Mouse (Mus musculus) left cerebral cortex, adult 11 months (tissue): ENCODE data around the gene Cmip.
"Not testable (repeated sequence)": the region's sequence is repeated elsewhere in the genome, so short reads cannot be mapped to it uniquely, and the experiment has no call there.

ENCODE experiments used
- DNase-seq: peaks from one replicate; pipeline ENCODE4 v3.0.0; 2022; ENCODE audit warnings: low spot score

Gene Cmip

GRCm38 (mm10) chr8:117421838-117422237, 165.0 kb downstream of the Cmip start:
- no peak for DNase-seq

DNA sequence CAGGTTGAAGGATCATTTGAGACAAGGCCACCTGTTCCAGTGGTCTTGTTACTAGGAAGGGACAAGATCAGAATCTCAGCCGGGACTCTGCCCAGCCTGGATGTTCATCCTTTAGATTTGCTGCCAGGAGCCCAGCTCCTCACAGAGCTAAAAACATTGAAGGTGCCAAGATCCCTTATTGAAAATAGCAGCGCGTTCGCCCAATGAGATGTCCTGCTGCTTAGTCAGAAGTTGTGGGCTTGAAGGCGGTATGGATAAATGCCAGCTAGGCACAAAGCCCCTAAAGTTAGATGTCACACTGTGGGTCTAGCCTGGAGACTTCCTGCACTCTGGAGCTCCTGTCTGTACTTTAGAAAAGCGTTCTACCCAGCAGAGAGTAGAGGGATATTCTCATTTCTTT, 165.5 kb downstream of the Cmip start:
- DNase-seq, result no peak

GRCm38 (mm10) chr8:117423029-117423428, 166.2 kb downstream of the Cmip start:
- peak; percentile 76 for DNase-seq

GRCm38 (mm10) chr8:117427816-117428215, 171.0 kb downstream of the Cmip start:
- DNase-seq, result not testable (repeated sequence)

- DNase-seq, result no peak
Observed at GRCm38 (mm10) chr8:117428524-117429162, 171.8 kb downstream of the Cmip start.

GRCm38 (mm10) chr8:117430624-117431023, 173.8 kb downstream of the Cmip start:
- no peak for DNase-seq

DNA sequence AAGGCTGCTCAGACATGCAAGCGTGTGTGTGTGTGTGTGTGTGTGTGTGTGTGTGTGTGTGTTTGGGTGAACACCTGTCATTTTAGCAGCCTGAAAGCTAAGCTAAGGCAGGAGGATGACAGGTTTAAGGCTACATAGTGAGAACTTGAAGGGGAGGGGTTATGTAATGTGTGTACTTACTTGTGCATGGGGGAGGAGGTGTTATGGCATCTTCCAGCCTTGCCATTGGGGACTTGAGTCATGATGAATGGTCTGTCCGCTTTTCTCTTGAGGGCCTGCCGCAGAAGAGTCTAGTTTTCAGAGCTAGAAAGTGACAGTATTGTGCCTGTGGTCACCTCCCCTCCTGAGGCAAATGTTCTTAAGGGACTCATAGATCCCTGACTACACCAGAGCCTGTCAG, 174.7 kb downstream of the Cmip start:
- DNase-seq, result no peak

- no peak for DNase-seq
Observed at GRCm38 (mm10) chr8:117432111-117432510, 175.2 kb downstream of the Cmip start.

GRCm38 (mm10) chr8:117433968-117434367, 177.1 kb downstream of the Cmip start:
- no peak for DNase-seq

GRCm38 (mm10) chr8:117436786-117437185, 179.9 kb downstream of the Cmip start:
- no peak for DNase-seq

DNA sequence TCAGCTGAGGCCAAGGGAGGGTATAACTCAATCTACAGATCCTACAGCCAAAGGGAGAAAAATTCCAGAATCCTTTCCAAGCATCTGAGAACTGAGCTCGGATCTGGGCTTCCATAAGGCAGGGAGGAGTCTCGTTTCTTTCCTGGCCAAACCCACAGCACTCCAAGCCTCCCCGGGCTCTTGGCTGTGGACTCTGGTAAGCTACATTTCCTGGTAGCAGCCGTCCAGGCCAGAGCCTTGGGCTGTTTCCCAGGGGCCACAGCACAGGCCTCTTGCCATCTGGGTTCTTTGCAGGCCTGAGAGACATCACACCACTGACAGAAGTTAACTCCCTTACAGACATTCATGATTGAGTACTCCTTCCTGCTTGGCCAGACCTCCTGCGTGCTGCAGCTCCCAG, 180.8 kb downstream of the Cmip start:
- no peak for DNase-seq

DNA sequence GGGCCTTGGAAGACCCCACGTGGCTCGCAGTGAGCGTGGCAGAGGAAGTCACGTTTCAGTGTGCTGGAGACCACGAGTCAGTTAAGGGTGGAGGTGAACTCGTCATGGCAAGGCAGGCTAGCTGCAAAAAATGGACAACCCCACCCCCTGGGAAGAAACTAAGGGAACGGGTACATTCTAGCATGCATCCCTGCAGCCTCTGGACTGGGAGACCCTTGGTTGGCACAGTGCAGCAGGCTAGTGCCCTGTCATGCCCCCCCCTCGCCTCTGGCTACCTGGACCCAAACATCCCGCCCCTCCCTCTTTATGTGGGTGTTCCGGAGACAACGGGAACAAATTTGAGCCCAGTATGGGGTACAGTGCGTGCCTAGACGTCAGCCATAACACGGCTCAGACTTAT, 183.5 kb downstream of the Cmip start:
- DNase-seq, result no peak

DNA sequence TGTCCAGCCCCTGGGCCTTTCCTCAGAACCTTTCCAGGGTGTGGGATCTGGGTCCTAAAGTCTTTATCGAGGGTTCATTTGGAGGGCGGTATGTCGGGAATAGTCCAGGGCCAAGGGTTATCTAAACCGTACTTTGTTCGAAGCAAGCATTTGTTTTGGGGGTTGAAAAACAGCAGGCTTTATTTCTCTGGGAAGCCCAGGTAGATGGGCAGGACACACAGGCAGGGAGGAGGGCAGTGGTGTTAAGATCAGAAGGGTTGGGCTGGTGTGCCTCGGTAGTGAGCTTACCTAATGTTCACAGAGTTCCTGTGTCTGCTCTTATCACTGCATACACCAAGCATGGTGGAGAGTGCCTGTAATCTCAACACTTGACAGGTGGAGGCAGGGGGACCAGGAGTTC, 183.9 kb downstream of the Cmip start:
- no peak for DNase-seq

GRCm38 (mm10) chr8:117445507-117445906, 188.6 kb downstream of the Cmip start:
- DNase-seq, result no peak

- DNase-seq, result no peak
Observed at GRCm38 (mm10) chr8:117446344-117446997, 189.6 kb downstream of the Cmip start.

DNA sequence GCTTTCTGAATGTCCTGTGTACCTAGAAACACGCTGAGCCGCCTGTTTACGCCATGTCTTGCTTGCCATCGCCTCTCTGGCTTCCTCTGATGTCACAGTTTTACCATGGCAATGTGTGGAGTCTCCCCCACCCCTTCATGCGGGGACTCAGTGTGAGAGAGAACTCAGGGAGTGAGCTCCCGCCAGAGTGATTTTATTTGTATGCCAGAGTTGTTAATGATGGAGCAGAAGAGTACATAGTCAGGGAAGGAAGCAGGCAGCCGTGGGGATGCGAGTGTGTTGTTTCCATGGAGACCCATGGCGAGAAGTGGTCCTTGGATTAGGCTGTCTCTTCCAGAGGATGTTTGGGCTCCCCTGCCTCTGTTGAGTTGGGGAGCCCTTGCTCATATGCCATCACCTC, 194.2 kb downstream of the Cmip start:
- no peak for DNase-seq

DNA sequence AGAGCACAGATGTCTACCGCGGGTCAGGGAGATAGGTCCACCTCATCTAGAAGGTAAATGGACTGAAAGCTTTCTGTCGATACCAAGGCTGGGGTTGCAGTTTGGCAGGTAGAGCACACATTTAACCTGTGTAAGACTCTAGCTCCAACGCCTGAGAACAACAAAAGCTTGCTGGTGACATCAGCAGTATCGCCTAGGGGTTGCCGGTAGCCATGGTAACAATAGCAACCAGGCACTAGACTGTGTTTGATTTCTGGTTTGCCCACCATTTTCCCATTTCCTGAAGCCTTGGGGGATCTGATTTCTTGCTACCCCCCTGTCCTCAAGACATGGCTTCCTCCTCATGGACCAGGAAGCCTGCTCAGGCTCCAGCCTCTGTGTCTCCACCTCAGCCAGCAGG, 197.1 kb downstream of the Cmip start:
- no peak for DNase-seq

DNA sequence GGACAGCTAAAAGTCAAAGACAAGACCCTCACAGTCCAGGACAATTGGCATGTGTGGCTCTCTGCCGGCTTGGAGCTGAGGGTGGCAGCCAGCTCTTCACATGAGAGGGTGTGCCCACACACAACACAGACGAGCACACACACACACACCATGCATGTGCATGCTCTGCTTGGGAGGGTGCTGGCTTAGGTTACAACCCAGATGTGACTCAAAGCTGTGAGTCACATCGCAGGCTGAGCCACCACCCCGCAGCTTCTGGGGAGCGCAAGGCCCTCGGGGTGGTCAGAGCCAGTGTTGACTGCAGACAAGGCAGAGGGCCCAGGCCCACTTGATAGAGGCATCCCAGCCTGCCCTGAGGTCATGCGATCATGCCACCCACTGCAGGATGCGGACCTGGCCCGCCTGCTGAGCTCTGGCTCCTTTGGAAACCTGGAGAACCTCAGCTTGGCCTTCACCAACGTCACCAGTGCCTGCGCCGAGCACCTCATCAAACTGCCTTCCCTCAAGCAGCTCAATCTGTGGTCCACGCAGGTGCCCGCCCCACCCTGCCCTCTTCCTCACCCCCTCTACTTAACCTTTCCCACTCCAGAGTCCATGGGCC, 197.8 kb downstream of the Cmip start:
- no peak for DNase-seq

GRCm38 (mm10) chr8:117455701-117456100, 198.8 kb downstream of the Cmip start:
- DNase-seq, result no peak

DNA sequence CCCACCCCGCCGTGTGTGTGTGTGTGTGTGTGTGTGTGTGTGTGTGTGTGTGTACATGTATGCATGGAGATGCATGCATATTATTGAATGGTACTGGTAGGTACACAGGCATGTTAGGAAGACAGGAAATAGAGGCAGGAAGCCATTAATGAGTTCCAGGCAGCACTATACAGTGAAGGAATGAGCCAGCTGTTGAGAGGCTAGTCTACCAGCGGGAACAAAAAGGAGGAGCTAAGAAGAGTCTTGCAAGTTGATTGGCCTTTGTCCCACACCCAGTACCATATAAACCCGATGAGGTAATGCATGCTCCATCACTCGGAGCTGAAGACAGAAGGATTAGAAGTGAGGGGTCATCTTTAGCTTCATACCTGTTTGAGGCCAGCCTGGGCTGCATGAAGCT, 201.6 kb downstream of the Cmip start:
- no peak for DNase-seq

DNA sequence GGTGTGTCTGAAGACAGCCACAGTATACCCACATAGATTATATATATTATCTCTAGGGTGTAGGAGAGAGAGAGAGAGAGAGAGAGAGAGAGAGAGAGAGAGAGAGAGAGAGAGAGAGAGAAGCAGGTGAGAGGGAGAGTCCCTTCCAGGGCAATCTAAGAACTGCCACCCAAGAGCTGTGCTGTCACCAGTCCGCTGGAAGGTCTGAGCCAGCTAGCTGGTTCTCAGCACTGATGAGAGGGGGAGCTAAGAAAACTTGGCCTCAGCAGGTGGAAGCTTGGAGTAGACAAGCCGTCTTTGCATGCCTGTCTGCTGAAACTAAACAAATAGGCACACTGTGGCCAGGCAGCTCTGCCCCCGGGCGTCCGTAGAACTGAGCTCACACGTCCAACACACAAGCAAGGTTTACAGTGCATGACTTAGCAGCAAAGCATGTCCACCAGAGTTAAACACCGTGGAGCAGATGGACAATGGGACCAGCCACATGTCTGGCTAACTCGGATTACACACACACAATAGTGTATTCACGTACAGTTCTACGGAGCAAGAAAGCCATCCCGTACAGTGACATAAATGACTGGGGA, 205.9 kb downstream of the Cmip start:
- DNase-seq, result no peak

DNA sequence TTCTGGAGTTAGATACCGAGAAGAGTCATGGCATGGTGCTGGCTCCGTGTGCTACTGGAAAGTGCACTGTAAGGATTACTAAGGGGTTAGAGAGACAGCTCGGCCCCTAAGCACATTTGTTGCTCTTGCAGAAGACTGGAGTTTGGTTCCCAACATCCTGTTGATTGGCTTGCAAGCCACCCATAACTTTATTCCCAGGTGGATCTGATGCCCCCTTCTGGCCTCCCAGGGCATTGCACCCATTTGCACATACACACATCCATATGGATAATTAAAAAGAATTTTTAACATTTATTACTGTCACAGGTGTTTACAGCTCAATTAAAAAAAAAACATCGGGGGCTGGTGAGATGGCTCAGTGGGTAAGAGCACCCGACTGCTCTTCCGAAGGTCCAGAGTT, 207.7 kb downstream of the Cmip start:
- no peak for DNase-seq

GRCm38 (mm10) chr8:117465250-117465649, 208.4 kb downstream of the Cmip start:
- peak; percentile 70 for DNase-seq
